Comparison of ENCODE assay signal across 14 mouse cellular contexts in genomic region chr3:86745348-86745747, GRCm38 (mm10).
A peak's percentile ranks its signal among the peaks of the same experiment; 100 is the strongest.
DNase-seq lines count a peak whose midpoint lies in the region; ATAC-seq and TF ChIP-seq lines count a peak whose summit lies in the region.
"Had no signal": no experiment of that assay in that cellular context is flagged by ENCODE, and none has a peak within 500 bp of the region (broad histone marks: within the 10 kb centered on the region; RNA-seq: fewer than 3 reads in every experiment).

No protein-coding gene starts in this region.

- peak overlapping the region; percentile 97 for H3K27ac ChIP-seq in kidney, adult 2 months (ENCODE audit: insufficient read depth, low read depth, low read length)
- no peak overlapping the region for H3K27ac ChIP-seq in kidney, embryonic 15.5 days
- H3K27ac ChIP-seq in hindbrain, embryonic 16.5 days (ENCODE audit: low read depth, low read length): peak overlapping the region; percentile 75
- H3K27ac ChIP-seq in midbrain, embryonic 14.5 days (replicated peaks; ENCODE audit: low read depth, low read length): peak overlapping the region; percentile 71
- no peak overlapping the region for H3K27ac ChIP-seq in liver, embryonic 12.5 days
- H3K27ac ChIP-seq: liver, embryonic 13.5 days had no signal

- TF ChIP-seq CTCF in kidney, adult 2 months (conservative IDR thresholded peaks at IDR 0.05; ENCODE audit: insufficient read depth, insufficient read length, low read depth, low read length): no peak

- no peaks in the 10 kb centered on the region for H3K36me3 ChIP-seq in kidney, adult 2 months (ENCODE audit: control insufficient read depth, insufficient read depth, low read length)
- no peaks in the 10 kb centered on the region for H3K36me3 ChIP-seq in kidney, embryonic 15.5 days
- no peaks in the 10 kb centered on the region for H3K36me3 ChIP-seq in hindbrain, embryonic 16.5 days (ENCODE audit: control insufficient read depth, insufficient read depth, low read length)
- no peaks in the 10 kb centered on the region for H3K36me3 ChIP-seq in midbrain, embryonic 14.5 days (ENCODE audit: control insufficient read depth, insufficient read depth, low read length)
- H3K36me3 ChIP-seq in liver, embryonic 12.5 days: no peaks in the 10 kb centered on the region
- H3K36me3 ChIP-seq: liver, embryonic 13.5 days had no signal

- H3K4me2 ChIP-seq in kidney, embryonic 15.5 days: no peak overlapping the region
- H3K4me2 ChIP-seq in hindbrain, embryonic 16.5 days (ENCODE audit: low read length): no peak overlapping the region
- no peak overlapping the region for H3K4me2 ChIP-seq in midbrain, embryonic 14.5 days (ENCODE audit: low read length)
- no peak overlapping the region for H3K4me2 ChIP-seq in liver, embryonic 12.5 days
- H3K4me2 ChIP-seq: liver, embryonic 13.5 days had no signal

- WGBS in kidney, adult 2 months: 62% methylated on average over 4 of the region's 4 CpGs
- WGBS in kidney, embryonic 15.5 days: 81% methylated on average over 4 of the region's 4 CpGs
- 34% methylated on average over 4 of the region's 4 CpGs for WGBS in hindbrain, embryonic 16.5 days
- WGBS in midbrain, embryonic 14.5 days: 25% methylated on average over 4 of the region's 4 CpGs
- 77% methylated on average over 4 of the region's 4 CpGs for WGBS in liver, embryonic 12.5 days (ENCODE audit: insufficient replicate concordance)

- H3K4me1 ChIP-seq in kidney, adult 2 months (ENCODE audit: control insufficient read depth, insufficient read depth, low read length): no peaks in the 10 kb centered on the region; the same call in 1 of the 2 replicates
- 0 out of 2 replicates have a peak, but pooled peaks cover 8% of the 10 kb centered on the region for H3K4me1 ChIP-seq in kidney, embryonic 15.5 days
- peaks cover 9% of the 10 kb centered on the region for H3K4me1 ChIP-seq in hindbrain, embryonic 16.5 days (ENCODE audit: control insufficient read depth, insufficient read depth, low read depth, low read length)
- H3K4me1 ChIP-seq in midbrain, embryonic 14.5 days (ENCODE audit: control insufficient read depth, insufficient read depth, low read length): peaks cover 25% of the 10 kb centered on the region
- H3K4me1 ChIP-seq in liver, embryonic 12.5 days: no peaks in the 10 kb centered on the region
- H3K4me1 ChIP-seq: liver, embryonic 13.5 days had no signal

- H3K4me3 ChIP-seq in kidney, adult 2 months (ENCODE audit: insufficient read depth, low read depth, low read length): no peak overlapping the region
- H3K4me3 ChIP-seq in kidney, embryonic 15.5 days (replicated peaks): no peak overlapping the region
- H3K4me3 ChIP-seq in hindbrain, embryonic 16.5 days (ENCODE audit: low read length): no peak overlapping the region
- H3K4me3 ChIP-seq in midbrain, embryonic 14.5 days (replicated peaks; ENCODE audit: low read depth, low read length): no peak overlapping the region
- H3K4me3 ChIP-seq in liver, embryonic 12.5 days: no peak overlapping the region
- H3K4me3 ChIP-seq: liver, embryonic 13.5 days had no signal

- DNase-seq in kidney, adult 2 months: no peak
- peak; percentile 43 to 56 for DNase-seq in cerebellum, postnatal 14 days
- peak; percentile 59 for DNase-seq in midbrain, embryonic 14.5 days
- no peak for DNase-seq in frontal cortex, postnatal 10 days (ENCODE audit: low spot score in 2 of 2)
- DNase-seq: embryo, embryonic 11 days; gastrocnemius, postnatal 36 days; liver, embryonic 13.5 days; lung, postnatal 4 days; thymus, adult 18-20 months had no signal

- no peak for ATAC-seq in kidney, embryonic 15.5 days (replicated peaks; ENCODE audit: low FRiP score)
- peak; percentile 74 for ATAC-seq in hindbrain, embryonic 16.5 days
- ATAC-seq in midbrain, embryonic 14.5 days (ENCODE audit: low FRiP score, low TSS enrichment): peak; percentile 57; the same call in 1 of the 2 replicates
- ATAC-seq in liver, embryonic 12.5 days: no peak
- no peak for ATAC-seq in megakaryocyte-erythroid progenitor cell, adult 5-6 weeks (replicated peaks; ENCODE audit: low FRiP score, low TSS enrichment, poor library complexity, severe bottlenecking)
- ATAC-seq: intestine, embryonic 16.5 days had no signal

- TF ChIP-seq POLR2A in kidney, adult 2 months (IDR thresholded peaks at IDR 0.05; ENCODE audit: low read depth, low read length): no peak

- H3K9me3 ChIP-seq in kidney, embryonic 15.5 days (replicated peaks): no peaks in the 10 kb centered on the region
- no peaks in the 10 kb centered on the region for H3K9me3 ChIP-seq in hindbrain, embryonic 16.5 days (ENCODE audit: control insufficient read depth, low read length)
- no peaks in the 10 kb centered on the region for H3K9me3 ChIP-seq in midbrain, embryonic 14.5 days (ENCODE audit: control insufficient read depth, low read length)
- H3K9me3 ChIP-seq in liver, embryonic 12.5 days (replicated peaks): no peaks in the 10 kb centered on the region
- H3K9me3 ChIP-seq: liver, embryonic 13.5 days had no signal

- H3K27me3 ChIP-seq in kidney, adult 2 months (replicated peaks; ENCODE audit: control insufficient read depth, insufficient read depth, low read length): no peaks in the 10 kb centered on the region
- H3K27me3 ChIP-seq in kidney, embryonic 15.5 days: no peaks in the 10 kb centered on the region
- no peaks in the 10 kb centered on the region for H3K27me3 ChIP-seq in hindbrain, embryonic 16.5 days (replicated peaks; ENCODE audit: control insufficient read depth, insufficient read depth, low read length)
- no peaks in the 10 kb centered on the region for H3K27me3 ChIP-seq in midbrain, embryonic 14.5 days (ENCODE audit: control insufficient read depth, insufficient read depth, low read length)
- no peaks in the 10 kb centered on the region for H3K27me3 ChIP-seq in liver, embryonic 12.5 days (replicated peaks)
- H3K27me3 ChIP-seq: liver, embryonic 13.5 days had no signal

- H3K9ac ChIP-seq in kidney, embryonic 15.5 days: no peak overlapping the region
- H3K9ac ChIP-seq in hindbrain, embryonic 16.5 days (ENCODE audit: low read depth, low read length): no peak overlapping the region
- no peak overlapping the region for H3K9ac ChIP-seq in midbrain, embryonic 14.5 days (replicated peaks; ENCODE audit: low read length)
- no peak overlapping the region for H3K9ac ChIP-seq in liver, embryonic 12.5 days
- H3K9ac ChIP-seq: liver, embryonic 13.5 days had no signal

Comparison
In these comparisons a context has a peak if more than half of its experiments do, and no peak if none do; other contexts are left out.
1. H3K27ac ChIP-seq: peak in kidney, adult 2 months (single experiment), hindbrain, embryonic 16.5 days (single experiment) and midbrain, embryonic 14.5 days (single experiment); none in kidney, embryonic 15.5 days (single experiment) and liver, embryonic 12.5 days (single experiment).
2. DNase-seq: peak in cerebellum, postnatal 14 days (2 of 2) and midbrain, embryonic 14.5 days (single experiment); none in kidney, adult 2 months (single experiment) and frontal cortex, postnatal 10 days (0 of 2).
3. ATAC-seq: peak in hindbrain, embryonic 16.5 days (single experiment) and midbrain, embryonic 14.5 days (single experiment); none in kidney, embryonic 15.5 days (single experiment), liver, embryonic 12.5 days (single experiment) and megakaryocyte-erythroid progenitor cell, adult 5-6 weeks (single experiment).